Mouse (Mus musculus): ENCODE results near the gene Polr2e. TPM values are rescaled to one million over a fixed set of nuclear protein-coding genes. Genes with fewer than 3 reads are reported as not detected.

The Polr2e gene
- total and polyA plus RNA-seq, 2 experiments from 2014 or later = 104 to 168 TPM

DNA sequence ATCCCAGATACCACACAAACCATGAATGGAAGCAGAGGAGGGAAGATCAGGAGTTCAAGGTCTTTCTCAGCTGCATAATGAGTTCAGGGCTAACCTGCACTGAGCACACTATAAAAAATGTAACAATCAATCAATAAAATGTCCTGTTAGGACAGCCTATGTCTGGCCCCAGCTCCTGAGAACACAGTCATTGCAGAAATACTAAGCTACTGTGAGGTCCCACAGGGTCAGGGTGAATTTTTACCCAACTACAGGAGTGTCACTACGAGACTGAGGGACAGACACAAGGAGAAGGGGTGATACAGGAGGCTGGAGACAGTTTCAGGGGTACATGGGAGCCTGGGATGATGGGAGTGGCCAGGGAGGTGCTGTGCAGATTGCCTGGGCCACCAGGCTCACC lies 38.8 kb upstream of the Polr2e start:
- H3K9me3 ChIP-seq (ENCODE audit: low read length) = no peaks in the 10 kb centered on the region
- no peak overlapping the region for H3K9ac ChIP-seq
- ATAC-seq (no peak), DNase-seq (no peak)
- H3K4me1 ChIP-seq (ENCODE audit: insufficient read depth) = no peaks in the 10 kb centered on the region
- no peaks in the 10 kb centered on the region for H3K27me3 ChIP-seq (ENCODE audit: insufficient read depth, low read length)
- H3K27ac ChIP-seq (ENCODE audit: low read depth, low read length) = no peak overlapping the region
- 71% methylated on average over 1 of the region's 1 CpGs for WGBS
- TF ChIP-seq CTCF (IDR thresholded peaks at IDR 0.05; ENCODE audit: low read depth) = no peak
- no peak overlapping the region for H3K4me3 ChIP-seq (ENCODE audit: low read depth, low read length)
- no peak overlapping the region for H3K4me2 ChIP-seq (ENCODE audit: low read depth)
- peaks cover 49% of the 10 kb centered on the region for H3K36me3 ChIP-seq (ENCODE audit: insufficient read depth)

DNA sequence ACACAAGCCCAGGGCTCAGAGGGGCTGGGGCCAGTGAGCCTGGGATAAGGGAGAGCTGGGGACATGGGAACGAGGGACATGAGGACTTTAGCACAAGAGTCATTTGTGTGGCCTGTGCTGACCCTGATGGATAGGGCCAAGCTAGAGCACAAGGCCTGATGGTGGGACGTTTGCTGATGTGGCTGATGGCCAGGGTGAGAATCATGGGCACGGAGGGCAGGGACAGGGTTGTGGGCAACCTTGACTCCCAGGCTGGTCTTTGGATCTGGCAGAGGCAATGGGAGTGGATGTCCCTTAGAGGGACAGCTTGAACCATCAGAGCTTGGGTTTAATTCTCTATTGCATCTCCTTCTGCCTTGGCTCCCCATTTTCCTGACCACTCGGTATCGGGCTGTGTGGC lies 37.7 kb upstream of the Polr2e start:
- WGBS = 95% methylated on average over 5 of the region's 5 CpGs
- H3K9me3 ChIP-seq (ENCODE audit: low read length) = no peaks in the 10 kb centered on the region
- H3K4me2 ChIP-seq (ENCODE audit: low read depth) = no peak overlapping the region
- no peak for TF ChIP-seq CTCF (IDR thresholded peaks at IDR 0.05; ENCODE audit: low read depth)
- no peaks in the 10 kb centered on the region for H3K4me1 ChIP-seq (ENCODE audit: insufficient read depth)
- no peak for ATAC-seq
- peaks cover 40% of the 10 kb centered on the region for H3K36me3 ChIP-seq (ENCODE audit: insufficient read depth)
- H3K27ac ChIP-seq (ENCODE audit: low read depth, low read length) = no peak overlapping the region
- DNase-seq = no peak
- H3K27me3 ChIP-seq (ENCODE audit: insufficient read depth, low read length) = no peaks in the 10 kb centered on the region
- no peak overlapping the region for H3K9ac ChIP-seq
- H3K4me3 ChIP-seq (ENCODE audit: low read depth, low read length) = no peak overlapping the region

DNA sequence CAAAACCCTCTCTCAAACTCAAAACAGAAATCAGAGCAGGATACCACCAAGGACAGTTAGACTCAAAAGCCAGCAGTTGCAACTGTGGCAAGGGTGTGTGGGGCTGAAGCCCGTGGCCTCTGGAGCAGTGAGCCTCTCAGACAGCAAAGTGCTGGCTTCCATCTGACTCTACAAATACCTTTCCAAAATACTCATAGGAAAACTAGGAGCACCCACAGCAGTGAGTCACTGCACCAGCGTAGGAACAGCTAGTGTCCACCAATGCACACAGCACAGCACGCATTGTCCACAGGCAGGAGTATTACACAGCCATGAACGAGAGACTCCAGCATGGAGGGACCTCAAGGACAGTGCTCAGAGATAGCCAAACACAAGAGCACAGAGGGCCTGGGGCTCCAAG lies 36.8 kb upstream of the Polr2e start:
- 91% methylated on average over 4 of the region's 4 CpGs for WGBS
- ATAC-seq = no peak
- Histone ChIP-seq H3K27ac (ENCODE audit: low read depth, low read length) (no peak overlapping the region), H3K4me2 (ENCODE audit: low read depth) (no peak overlapping the region), H3K27me3 (ENCODE audit: insufficient read depth, low read length) (no peaks in the 10 kb centered on the region), H3K4me1 (ENCODE audit: insufficient read depth) (no peaks in the 10 kb centered on the region), H3K9ac (no peak overlapping the region), H3K4me3 (ENCODE audit: low read depth, low read length) (no peak overlapping the region), H3K9me3 (ENCODE audit: low read length) (no peaks in the 10 kb centered on the region), H3K36me3 (ENCODE audit: insufficient read depth) (peaks cover 31% of the 10 kb centered on the region)
- TF ChIP-seq CTCF (IDR thresholded peaks at IDR 0.05; ENCODE audit: low read depth) = no peak
- no peak for DNase-seq

DNA sequence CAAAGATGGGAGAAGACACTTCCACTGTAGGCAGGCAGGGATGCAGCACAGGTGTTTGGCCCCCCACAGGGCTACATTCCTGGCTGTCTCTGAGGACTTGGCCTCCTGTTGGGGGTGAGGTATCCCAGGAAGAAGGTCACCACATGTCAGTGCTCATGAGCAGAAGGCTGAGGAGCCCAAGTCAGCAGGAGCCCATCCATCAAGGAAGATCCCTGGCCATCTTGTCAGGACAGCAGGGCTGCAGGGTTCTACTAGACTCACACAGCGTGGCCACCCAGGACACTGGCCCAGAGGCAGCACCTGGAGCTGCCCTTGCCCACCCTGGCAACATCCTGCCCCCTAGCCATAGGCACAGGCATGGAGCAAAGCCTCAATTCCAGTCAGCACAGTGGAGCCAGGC lies 36.3 kb upstream of the Polr2e start:
- peaks cover 26% of the 10 kb centered on the region for H3K36me3 ChIP-seq (ENCODE audit: insufficient read depth)
- H3K9me3 ChIP-seq (ENCODE audit: low read length) = no peaks in the 10 kb centered on the region
- DNase-seq (no peak), ATAC-seq (no peak)
- no peak for TF ChIP-seq CTCF (IDR thresholded peaks at IDR 0.05; ENCODE audit: low read depth)
- 43% methylated on average over 1 of the region's 1 CpGs for WGBS
- no peak overlapping the region for H3K27ac ChIP-seq (ENCODE audit: low read depth, low read length)
- H3K27me3 ChIP-seq (ENCODE audit: insufficient read depth, low read length) = no peaks in the 10 kb centered on the region
- H3K9ac ChIP-seq = no peak overlapping the region
- H3K4me3 ChIP-seq (ENCODE audit: low read depth, low read length) = no peak overlapping the region
- no peaks in the 10 kb centered on the region for H3K4me1 ChIP-seq (ENCODE audit: insufficient read depth)
- H3K4me2 ChIP-seq (ENCODE audit: low read depth) = no peak overlapping the region

DNA sequence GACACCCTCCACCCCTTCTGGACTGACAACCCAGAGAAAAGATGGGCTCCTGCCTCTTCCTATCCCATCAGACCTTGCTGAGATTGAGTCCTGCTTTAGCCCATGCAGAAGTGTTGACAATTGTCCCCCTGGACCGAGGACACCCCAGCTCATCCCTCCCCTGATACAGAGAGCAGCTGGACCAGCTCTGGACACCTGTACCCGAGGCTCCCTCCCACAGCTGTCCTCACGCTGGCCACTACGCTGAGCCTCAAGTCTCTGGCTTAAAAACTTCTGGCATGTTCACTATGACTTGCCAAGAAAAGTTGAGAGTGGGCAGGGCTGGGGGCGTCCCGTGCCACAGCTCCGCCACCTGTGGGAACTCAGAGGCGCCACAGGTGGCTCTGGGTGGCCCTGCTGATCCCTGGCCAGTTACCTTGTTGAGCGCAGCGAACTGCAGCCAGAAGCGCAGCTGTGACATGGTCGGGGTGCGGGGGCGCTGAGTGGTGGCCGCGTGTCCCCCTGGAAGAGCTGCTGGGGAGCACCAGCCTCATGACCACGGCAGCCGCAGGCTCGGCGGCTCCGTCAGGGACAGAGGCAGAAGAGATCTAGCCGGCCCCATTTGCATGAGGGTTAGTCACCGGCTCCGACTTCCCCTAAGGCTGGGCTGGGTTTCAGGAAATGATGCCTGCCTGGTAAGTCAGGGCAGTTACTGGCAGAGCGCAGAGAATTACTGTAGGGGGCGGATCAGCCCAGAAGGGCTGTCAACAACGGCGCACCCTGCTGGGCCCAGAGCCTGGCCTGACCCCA lies 35.4 kb upstream of the Polr2e start:
- no peak for DNase-seq
- H3K9ac ChIP-seq = no peak overlapping the region
- H3K27me3 ChIP-seq (ENCODE audit: insufficient read depth, low read length) = no peaks in the 10 kb centered on the region
- H3K4me1 ChIP-seq (ENCODE audit: insufficient read depth) = no peaks in the 10 kb centered on the region
- H3K36me3 ChIP-seq (ENCODE audit: insufficient read depth) = peaks cover 19% of the 10 kb centered on the region; the same call in 1 of the 2 replicates
- WGBS = 26% methylated on average over 28 of the region's 28 CpGs
- peak overlapping the region; percentile 15; the same call in 1 of the 2 replicates for H3K4me2 ChIP-seq (ENCODE audit: low read depth)
- no peak overlapping the region for H3K27ac ChIP-seq (ENCODE audit: low read depth, low read length)
- H3K4me3 ChIP-seq (ENCODE audit: low read depth, low read length) = no peak overlapping the region
- TF ChIP-seq CTCF (IDR thresholded peaks at IDR 0.05; ENCODE audit: low read depth) = no peak
- H3K9me3 ChIP-seq (ENCODE audit: low read length) = no peaks in the 10 kb centered on the region
- 0 out of 2 replicates have a peak, but pooled peaks have one; percentile 29 for ATAC-seq

DNA sequence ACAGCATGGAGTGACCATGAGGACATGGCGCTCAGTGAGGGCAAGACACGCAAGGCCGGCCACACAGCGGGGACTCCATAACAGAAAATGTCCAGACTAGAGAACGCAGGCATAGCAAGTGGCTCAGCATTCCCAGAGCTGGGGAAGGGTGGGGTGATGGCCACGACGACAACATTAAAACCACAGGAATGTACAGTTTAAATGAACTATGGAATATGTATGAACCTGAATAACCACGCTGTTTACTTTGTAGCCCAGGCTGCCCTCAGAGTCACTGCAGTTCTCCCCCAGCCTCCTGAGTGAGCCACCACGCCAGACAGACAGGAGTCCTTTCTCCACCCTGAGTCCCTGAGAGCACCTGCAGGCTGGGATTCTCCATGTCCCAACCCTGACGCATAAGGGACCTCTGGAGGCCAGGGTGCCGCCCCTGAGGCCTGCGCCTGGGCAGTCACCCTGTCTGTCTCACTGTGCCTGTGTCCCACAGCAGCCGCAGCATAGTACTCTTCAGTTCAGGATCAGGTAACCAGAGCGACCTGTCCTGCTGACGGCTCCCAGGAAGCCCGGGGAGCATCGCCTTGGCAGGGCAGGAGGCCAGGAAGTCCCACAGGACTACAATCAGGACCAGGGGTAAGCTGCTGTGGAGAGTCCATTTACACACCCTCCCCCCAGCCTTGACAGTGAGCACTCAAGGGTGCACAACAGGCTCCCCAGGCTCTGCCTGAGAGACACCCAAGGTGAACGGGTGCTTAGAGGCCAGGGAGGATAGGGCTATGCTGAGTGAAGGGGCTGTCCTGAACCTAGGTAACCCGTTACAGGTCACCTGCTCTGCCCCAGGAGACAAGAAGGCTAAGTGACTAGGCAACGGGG lies 33.3 kb upstream of the Polr2e start:
- Histone ChIP-seq H3K4me1 (ENCODE audit: insufficient read depth) (no peaks in the 10 kb centered on the region), H3K36me3 (ENCODE audit: insufficient read depth) (peaks cover 12% of the 10 kb centered on the region; the same call in 1 of the 2 replicates), H3K9me3 (ENCODE audit: low read length) (no peaks in the 10 kb centered on the region), H3K27ac (ENCODE audit: low read depth, low read length) (no peak overlapping the region), H3K4me3 (ENCODE audit: low read depth, low read length) (no peak overlapping the region), H3K27me3 (ENCODE audit: insufficient read depth, low read length) (no peaks in the 10 kb centered on the region), H3K4me2 (ENCODE audit: low read depth) (no peak overlapping the region), H3K9ac (no peak overlapping the region)
- WGBS = 87% methylated on average over 20 of the region's 20 CpGs
- no peak for TF ChIP-seq CTCF (IDR thresholded peaks at IDR 0.05; ENCODE audit: low read depth)
- ATAC-seq (no peak), DNase-seq (no peak)

DNA sequence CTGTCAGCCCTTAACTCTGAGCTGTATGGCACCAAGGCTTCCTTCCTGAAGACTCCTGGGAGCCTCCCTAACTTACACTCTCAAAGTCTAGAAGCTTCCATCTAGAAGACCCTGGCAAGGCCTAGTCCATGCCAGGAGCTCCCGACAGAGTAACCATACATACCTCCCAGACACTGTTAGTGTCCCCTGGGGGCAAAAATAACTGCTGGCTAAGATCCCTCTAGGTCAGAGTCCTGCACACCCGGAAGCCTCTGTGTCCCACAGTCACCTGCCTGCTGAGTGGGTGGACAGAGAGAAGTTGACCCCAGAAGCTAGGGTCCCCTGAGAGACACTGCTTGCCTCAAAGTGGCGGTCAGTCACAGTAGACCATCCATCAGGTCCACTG lies 31.9 kb upstream of the Polr2e start:
- TF ChIP-seq CTCF (IDR thresholded peaks at IDR 0.05; ENCODE audit: low read depth) = no peak
- WGBS = 78% methylated on average over 3 of the region's 3 CpGs
- Histone ChIP-seq H3K4me2 (ENCODE audit: low read depth) (no peak overlapping the region), H3K27ac (ENCODE audit: low read depth, low read length) (no peak overlapping the region), H3K9me3 (ENCODE audit: low read length) (no peaks in the 10 kb centered on the region), H3K9ac (no peak overlapping the region), H3K4me3 (ENCODE audit: low read depth, low read length) (no peak overlapping the region), H3K36me3 (ENCODE audit: insufficient read depth) (peaks cover 9% of the 10 kb centered on the region), H3K27me3 (ENCODE audit: insufficient read depth, low read length) (no peaks in the 10 kb centered on the region), H3K4me1 (ENCODE audit: insufficient read depth) (no peaks in the 10 kb centered on the region)
- no peak for ATAC-seq
- no peak for DNase-seq
